In genomic region chr8:90492521-90493225, GRCm38 (mm10) we compare ENCODE assay signal across 17 mouse cellular contexts.
DNase-seq lines count a peak whose midpoint lies in the region; ATAC-seq and TF ChIP-seq lines count a peak whose summit lies in the region.
"Had no signal": no experiment of that assay in that cellular context is flagged by ENCODE, and none has a peak within 500 bp of the region (broad histone marks: within the 10 kb centered on the region; RNA-seq: fewer than 3 reads in every experiment).

No protein-coding gene starts in this region.

- no peaks in the 10 kb centered on the region for H3K27me3 ChIP-seq in forebrain, embryonic 15.5 days
- H3K27me3 ChIP-seq in forebrain, embryonic 10.5 days (ENCODE audit: poor library complexity, severe bottlenecking) = peaks cover 4% of the 10 kb centered on the region; the same call in 1 of the 2 replicates
- H3K27me3 ChIP-seq in midbrain, embryonic 11.5 days (ENCODE audit: control insufficient read depth, insufficient read depth, low read length) = no peaks in the 10 kb centered on the region
- H3K27me3 ChIP-seq in midbrain, postnatal 0 days (ENCODE audit: insufficient read depth, low read length) = no peaks in the 10 kb centered on the region
- no peaks in the 10 kb centered on the region for H3K27me3 ChIP-seq in forebrain, postnatal 0 days (ENCODE audit: insufficient read depth, low read length)
- no peaks in the 10 kb centered on the region for H3K27me3 ChIP-seq in neural tube, embryonic 14.5 days (ENCODE audit: control insufficient read depth, insufficient read depth, low read length)
- H3K27me3 ChIP-seq: intestine, embryonic 15.5 days; liver, embryonic 13.5 days had no signal

- no peaks in the 10 kb centered on the region for H3K36me3 ChIP-seq in forebrain, embryonic 15.5 days
- H3K36me3 ChIP-seq in forebrain, embryonic 10.5 days (replicated peaks) = no peaks in the 10 kb centered on the region
- no peaks in the 10 kb centered on the region for H3K36me3 ChIP-seq in midbrain, embryonic 11.5 days (ENCODE audit: control insufficient read depth, insufficient read depth, low read length)
- H3K36me3 ChIP-seq in midbrain, postnatal 0 days (ENCODE audit: insufficient read depth, low read length) = no peaks in the 10 kb centered on the region
- no peaks in the 10 kb centered on the region for H3K36me3 ChIP-seq in forebrain, postnatal 0 days (ENCODE audit: insufficient read depth)
- H3K36me3 ChIP-seq in neural tube, embryonic 14.5 days (ENCODE audit: control insufficient read depth, insufficient read depth, low read length) = no peaks in the 10 kb centered on the region
- H3K36me3 ChIP-seq: intestine, embryonic 15.5 days; limb, embryonic 10.5 days; liver, embryonic 13.5 days had no signal

- no peak overlapping the region for H3K4me3 ChIP-seq in forebrain, embryonic 15.5 days
- H3K4me3 ChIP-seq in forebrain, embryonic 10.5 days = no peak overlapping the region
- H3K4me3 ChIP-seq in midbrain, embryonic 11.5 days (ENCODE audit: low read depth, low read length) = no peak overlapping the region
- H3K4me3 ChIP-seq in midbrain, postnatal 0 days (ENCODE audit: low read depth, low read length) = no peak overlapping the region
- H3K4me3 ChIP-seq in forebrain, postnatal 0 days (ENCODE audit: low read depth, low read length) = no peak overlapping the region
- H3K4me3 ChIP-seq in neural tube, embryonic 14.5 days (ENCODE audit: low read depth, low read length) = no peak overlapping the region
- H3K4me3 ChIP-seq: intestine, embryonic 15.5 days; limb, embryonic 10.5 days; liver, embryonic 13.5 days had no signal

- intact Hi-C loops in heart, postnatal 10 days (cut with DNase I) = no loop called here

- H3K27ac ChIP-seq in forebrain, embryonic 15.5 days (replicated peaks) = peak overlapping the region; percentile 36; the same call in 1 of the 2 replicates
- no peak overlapping the region for H3K27ac ChIP-seq in forebrain, embryonic 10.5 days
- peak overlapping the region; percentile 30 for H3K27ac ChIP-seq in midbrain, embryonic 11.5 days (ENCODE audit: low read depth, low read length)
- H3K27ac ChIP-seq in midbrain, postnatal 0 days (ENCODE audit: low read depth, low read length) = no peak overlapping the region
- H3K27ac ChIP-seq in forebrain, postnatal 0 days (ENCODE audit: low read depth, low read length) = no peak overlapping the region
- H3K27ac ChIP-seq in neural tube, embryonic 14.5 days (ENCODE audit: low read depth, low read length) = 0 out of 2 replicates have a peak overlapping the region, but pooled peaks have one; percentile 0
- H3K27ac ChIP-seq: intestine, embryonic 15.5 days; kidney, postnatal 0 days; limb, embryonic 10.5 days; liver, embryonic 13.5 days had no signal

- WGBS in forebrain, embryonic 15.5 days = 54% methylated on average over 14 of the region's 14 CpGs
- WGBS in forebrain, embryonic 10.5 days = 72% methylated on average over 14 of the region's 14 CpGs
- 64% methylated on average over 14 of the region's 14 CpGs for WGBS in midbrain, embryonic 11.5 days
- 49% methylated on average over 14 of the region's 14 CpGs for WGBS in midbrain, postnatal 0 days
- 56% methylated on average over 14 of the region's 14 CpGs for WGBS in forebrain, postnatal 0 days
- WGBS in neural tube, embryonic 14.5 days = 29% methylated on average over 14 of the region's 14 CpGs

- DNase-seq in forebrain, embryonic 10.5 days (ENCODE audit: extremely low spot score, low spot score) = no peak
- peak; percentile 79 for DNase-seq in midbrain, embryonic 11.5 days (ENCODE audit: low spot score, missing footprints)
- DNase-seq in midbrain, postnatal 0 days (ENCODE audit: low spot score) = no peak
- peak; percentile 44 for DNase-seq in forebrain, postnatal 0 days
- DNase-seq in heart, postnatal 10 days = no peak
- DNase-seq in spleen, postnatal 14 days (ENCODE audit: low spot score in 2 of 2) = no peak
- DNase-seq: adrenal gland, adult 8-10 months; cerebellum, adult 9-11 months; liver, embryonic 13.5 days; lung, postnatal 14 days; right cerebral cortex, postnatal 14 days; thymus, postnatal 14 days had no signal

- no peak overlapping the region for H3K4me2 ChIP-seq in forebrain, embryonic 15.5 days (replicated peaks)
- H3K4me2 ChIP-seq in midbrain, embryonic 11.5 days = no peak overlapping the region
- H3K4me2 ChIP-seq in midbrain, postnatal 0 days (ENCODE audit: low read depth, low read length, poor library complexity, severe bottlenecking) = no peak overlapping the region
- no peak overlapping the region for H3K4me2 ChIP-seq in forebrain, postnatal 0 days (ENCODE audit: low read depth)
- no peak overlapping the region for H3K4me2 ChIP-seq in neural tube, embryonic 14.5 days (ENCODE audit: low read depth, low read length)
- H3K4me2 ChIP-seq: intestine, embryonic 15.5 days; liver, embryonic 13.5 days had no signal

- ATAC-seq in forebrain, embryonic 15.5 days (replicated peaks) = no peak
- no peak for ATAC-seq in midbrain, embryonic 11.5 days (ENCODE audit: low FRiP score)
- no peak for ATAC-seq in midbrain, postnatal 0 days (ENCODE audit: low FRiP score)
- ATAC-seq in forebrain, postnatal 0 days = no peak
- ATAC-seq in neural tube, embryonic 14.5 days (ENCODE audit: low read depth) = 0 out of 2 replicates have a peak, but pooled peaks have one; percentile 42
- ATAC-seq: intestine, embryonic 15.5 days had no signal

- H3K4me1 ChIP-seq in forebrain, embryonic 15.5 days = peaks cover 51% of the 10 kb centered on the region
- H3K4me1 ChIP-seq in forebrain, embryonic 10.5 days = peaks cover 56% of the 10 kb centered on the region
- peaks cover 31% of the 10 kb centered on the region for H3K4me1 ChIP-seq in midbrain, embryonic 11.5 days (ENCODE audit: control insufficient read depth, insufficient read depth, low read length)
- peaks cover 8% of the 10 kb centered on the region for H3K4me1 ChIP-seq in midbrain, postnatal 0 days (ENCODE audit: insufficient read depth, low read length)
- H3K4me1 ChIP-seq in forebrain, postnatal 0 days (ENCODE audit: insufficient read depth) = peaks cover 35% of the 10 kb centered on the region
- H3K4me1 ChIP-seq in neural tube, embryonic 14.5 days (ENCODE audit: control insufficient read depth, insufficient read depth, low read length) = peaks cover 16% of the 10 kb centered on the region
- H3K4me1 ChIP-seq: intestine, embryonic 15.5 days; liver, embryonic 13.5 days had no signal

- no peak for TF ChIP-seq CTCF in midbrain, postnatal 0 days (IDR thresholded peaks at IDR 0.05)
- TF ChIP-seq CTCF in forebrain, postnatal 0 days (IDR thresholded peaks at IDR 0.05; ENCODE audit: low read depth) = no peak

- no peaks in the 10 kb centered on the region for H3K9me3 ChIP-seq in forebrain, embryonic 15.5 days
- H3K9me3 ChIP-seq in forebrain, embryonic 10.5 days = no peaks in the 10 kb centered on the region
- H3K9me3 ChIP-seq in midbrain, embryonic 11.5 days (ENCODE audit: control insufficient read depth, low read length) = no peaks in the 10 kb centered on the region
- H3K9me3 ChIP-seq in midbrain, postnatal 0 days (ENCODE audit: low read length) = no peaks in the 10 kb centered on the region
- no peaks in the 10 kb centered on the region for H3K9me3 ChIP-seq in forebrain, postnatal 0 days (ENCODE audit: low read length)
- H3K9me3 ChIP-seq in neural tube, embryonic 14.5 days (ENCODE audit: control insufficient read depth, low read length) = no peaks in the 10 kb centered on the region
- H3K9me3 ChIP-seq: intestine, embryonic 15.5 days; limb, embryonic 10.5 days; liver, embryonic 13.5 days had no signal

- no peak overlapping the region for H3K9ac ChIP-seq in forebrain, embryonic 15.5 days (replicated peaks)
- H3K9ac ChIP-seq in midbrain, embryonic 11.5 days (ENCODE audit: low read length) = no peak overlapping the region
- H3K9ac ChIP-seq in midbrain, postnatal 0 days (replicated peaks; ENCODE audit: low read length, poor library complexity, severe bottlenecking) = no peak overlapping the region
- H3K9ac ChIP-seq in forebrain, postnatal 0 days = no peak overlapping the region
- no peak overlapping the region for H3K9ac ChIP-seq in neural tube, embryonic 14.5 days (replicated peaks; ENCODE audit: low read depth, low read length)
- H3K9ac ChIP-seq: intestine, embryonic 15.5 days; liver, embryonic 13.5 days had no signal

Comparison
In these comparisons a context has a peak if more than half of its experiments do, and no peak if none do; other contexts are left out.
1. H3K27ac ChIP-seq: peak in forebrain, embryonic 15.5 days (single experiment), midbrain, embryonic 11.5 days (single experiment) and neural tube, embryonic 14.5 days (single experiment); none in forebrain, embryonic 10.5 days (single experiment), midbrain, postnatal 0 days (single experiment) and forebrain, postnatal 0 days (single experiment).
2. DNase-seq: peak in midbrain, embryonic 11.5 days (single experiment) and forebrain, postnatal 0 days (single experiment); none in forebrain, embryonic 10.5 days (single experiment), midbrain, postnatal 0 days (single experiment), heart, postnatal 10 days (0 of 2) and spleen, postnatal 14 days (0 of 2).